Mouse (Mus musculus) Muller cell, postnatal 12 days (primary cell): ENCODE measurements around the gene Bms1.

ENCODE experiments used
- DNase-seq: peaks from one replicate; pipeline ENCODE4 v3.0.0-alpha.2; 2015; ENCODE audit errors: inconsistent ontology term

Gene Bms1

GRCm38 (mm10) chr6:118366196-118366595 is 53.1 kb downstream of the Bms1 start:
- no peak for DNase-seq

GRCm38 (mm10) chr6:118365781-118366180 is 53.5 kb downstream of the Bms1 start:
- no peak for DNase-seq

DNA sequence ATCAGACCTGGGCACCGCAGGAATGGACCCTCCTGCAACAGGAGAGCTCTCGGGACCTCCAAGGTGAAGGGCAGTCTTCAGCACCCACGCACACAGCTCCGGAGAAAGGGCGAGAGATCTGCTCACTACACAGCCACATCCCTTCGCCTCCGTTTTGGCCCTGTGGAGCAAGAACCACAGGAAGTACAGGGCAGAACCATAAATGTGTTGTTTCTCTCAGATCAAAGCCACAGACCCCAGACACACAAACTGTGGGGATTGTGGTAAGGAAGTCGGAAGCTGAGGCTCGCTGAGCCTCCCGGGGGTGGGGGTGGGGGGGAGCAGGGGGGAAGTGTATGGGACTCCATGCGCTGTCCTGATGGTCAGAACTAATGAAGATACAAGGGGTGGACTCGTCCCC is 68.9 kb downstream of the Bms1 start:
- no peak for DNase-seq

DNA sequence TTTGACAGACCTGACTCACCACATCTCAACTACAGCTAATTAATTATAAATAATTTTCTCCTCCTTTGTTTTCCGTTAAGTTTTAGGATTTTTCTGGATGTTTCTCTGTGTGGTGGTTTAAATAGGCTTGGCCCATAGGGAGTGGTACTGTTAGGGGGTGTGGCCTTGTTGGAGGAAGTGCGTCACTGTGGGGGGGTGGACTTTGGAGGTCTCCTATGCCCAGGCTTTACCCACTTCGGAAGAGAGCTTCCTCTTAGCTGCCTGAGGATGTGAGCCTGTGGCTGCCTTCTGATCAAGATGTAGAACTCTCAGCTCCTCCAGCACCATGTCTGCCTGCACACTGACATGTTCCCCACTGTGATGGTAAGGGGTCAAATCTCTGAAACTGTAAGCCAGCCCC is 71.1 kb downstream of the Bms1 start:
- DNase-seq, result no peak

- DNase-seq, result no peak
Observed at GRCm38 (mm10) chr6:118347291-118347690, 72.0 kb downstream of the Bms1 start.

DNA sequence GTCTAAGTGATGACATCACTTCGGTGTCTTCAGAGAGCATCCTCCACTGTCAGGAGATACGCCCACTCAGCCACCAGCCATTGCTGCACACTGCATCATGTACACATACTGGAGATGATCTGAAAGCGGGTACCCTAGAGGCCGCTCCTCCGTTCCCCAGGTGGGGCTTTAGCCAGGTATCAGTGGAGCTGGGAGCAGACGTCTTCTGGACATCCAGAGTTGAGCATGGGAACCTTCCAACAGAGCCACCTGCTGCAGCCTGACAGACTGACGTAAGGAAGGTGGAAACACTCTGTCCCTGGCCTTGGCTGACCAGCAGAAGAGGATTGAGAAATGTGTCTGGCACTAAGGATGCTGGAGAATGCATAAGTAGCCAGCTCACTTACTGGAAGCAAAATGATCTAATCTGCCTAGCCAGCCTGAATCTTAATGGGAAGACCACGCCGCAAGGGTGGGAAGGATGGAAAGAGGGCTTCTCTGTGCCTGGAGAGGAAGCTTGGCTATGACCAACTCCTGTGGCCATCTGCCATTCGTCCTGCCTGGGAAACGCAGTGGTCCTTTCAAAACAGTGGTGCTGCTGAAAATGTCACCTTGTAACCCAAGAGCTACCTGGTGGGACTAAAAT is 77.3 kb downstream of the Bms1 start:
- DNase-seq, result no peak

- DNase-seq, result no peak
Observed at GRCm38 (mm10) chr6:118337660-118338059, 81.6 kb downstream of the Bms1 start.

DNA sequence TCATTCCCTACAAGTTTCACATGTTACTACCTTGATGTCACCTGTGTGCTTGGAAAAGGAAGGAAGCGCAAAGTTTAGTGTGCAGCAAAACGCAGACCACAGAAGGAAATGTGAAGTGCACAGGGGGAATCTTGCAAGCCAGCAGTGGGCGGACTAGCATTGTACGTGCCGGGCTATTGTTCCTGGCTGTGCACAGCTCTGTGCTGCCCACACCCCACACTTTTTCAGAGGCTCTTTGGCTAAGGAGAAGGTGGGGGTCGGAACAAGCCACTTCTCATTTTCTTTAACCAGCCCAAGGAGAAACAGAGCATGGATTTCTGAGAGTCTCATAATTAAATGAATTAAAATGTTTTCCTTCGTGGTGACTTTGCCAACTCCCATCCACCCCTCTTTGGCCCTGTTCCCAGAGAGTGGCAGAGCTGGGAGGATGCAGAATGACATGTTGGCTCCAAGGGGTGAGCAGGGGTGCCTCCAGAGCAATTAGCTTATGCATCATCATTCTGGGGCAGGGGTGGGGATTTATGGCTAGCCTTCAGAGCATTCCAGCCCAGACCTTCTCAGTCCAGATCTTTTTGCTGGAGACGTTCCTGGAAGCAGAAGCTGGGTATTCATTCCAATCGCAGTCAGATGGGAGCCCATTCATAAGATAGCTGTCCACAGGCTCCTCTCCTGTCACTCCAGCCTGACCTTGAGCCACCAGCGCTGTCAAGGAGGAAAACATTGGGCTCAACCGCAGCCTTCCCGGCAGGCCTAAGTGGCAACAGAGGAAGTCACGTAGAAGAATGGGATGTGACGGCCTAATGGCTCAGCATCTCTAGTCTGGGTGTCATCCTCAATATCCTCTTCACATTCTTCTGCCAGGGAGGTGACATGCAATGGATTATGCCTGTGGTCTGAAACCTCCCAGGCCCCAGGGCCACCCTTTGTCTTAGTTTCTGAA is 82.5 kb downstream of the Bms1 start:
- peak; percentile 89 for DNase-seq

GRCm38 (mm10) chr6:118335934-118336450 is 83.3 kb downstream of the Bms1 start:
- peak; percentile 40 for DNase-seq

- no peak for DNase-seq
Observed at GRCm38 (mm10) chr6:118333861-118334260, 85.4 kb downstream of the Bms1 start.
